Mouse (Mus musculus) lung, postnatal 0 days (tissue): ENCODE data around the gene Vezt.

ENCODE experiments used
- CTCF ChIP-seq: IDR thresholded peaks from 2 replicates; pipeline ENCODE4 v1.5.1; 2016; ENCODE audit warnings: antibody characterized with exemption, mild to moderate bottlenecking
- EP300 ChIP-seq: IDR thresholded peaks from 2 replicates; pipeline ENCODE4 v1.6.1; 2016; ENCODE audit warnings: antibody characterized with exemption, mild to moderate bottlenecking, control low read depth

GRCm38 (mm10) chr10:93995100-93995499 lies 40.5 kb downstream of the Vezt start:
- no peak for TF ChIP-seq CTCF
- no peak for TF ChIP-seq EP300
